Comparison of ENCODE assay signal across 8 mouse cellular contexts in genomic region chr3:88537146-88537545, GRCm38 (mm10). TPM values are rescaled to one million over a fixed set of nuclear protein-coding genes. Genes with fewer than 3 reads are reported as not detected.
DNase-seq lines count a peak whose midpoint lies in the region; ATAC-seq and TF ChIP-seq lines count a peak whose summit lies in the region.

No protein-coding gene starts in this region.

- H3K4me1 ChIP-seq in heart, postnatal 0 days (ENCODE audit: control insufficient read depth, insufficient read depth): peaks cover 34% of the 10 kb centered on the region
- H3K4me1 ChIP-seq in embryonic facial prominence, embryonic 15.5 days: peaks cover 80% of the 10 kb centered on the region
- H3K4me1 ChIP-seq in limb, embryonic 13.5 days: peaks cover 72% of the 10 kb centered on the region
- peaks cover 61% of the 10 kb centered on the region for H3K4me1 ChIP-seq in midbrain, embryonic 16.5 days (ENCODE audit: control insufficient read depth, insufficient read depth, low read length)

- no peak for ATAC-seq in heart, postnatal 0 days (ENCODE audit: insufficient read depth, low read depth)
- ATAC-seq in embryonic facial prominence, embryonic 15.5 days (ENCODE audit: insufficient number of reproducible peaks, low FRiP score, low TSS enrichment, low read depth): no peak
- no peak for ATAC-seq in limb, embryonic 13.5 days (ENCODE audit: low FRiP score, low read depth)
- no peak for ATAC-seq in midbrain, embryonic 16.5 days

- no peak for TF ChIP-seq CTCF in heart, postnatal 0 days (IDR thresholded peaks at IDR 0.05; ENCODE audit: low read depth)

- 84% methylated on average over 6 of the region's 6 CpGs for WGBS in heart, postnatal 0 days
- WGBS in embryonic facial prominence, embryonic 15.5 days: 55% methylated on average over 6 of the region's 6 CpGs
- WGBS in limb, embryonic 13.5 days: 67% methylated on average over 6 of the region's 6 CpGs
- 56% methylated on average over 6 of the region's 6 CpGs for WGBS in midbrain, embryonic 16.5 days

- H3K27ac ChIP-seq in heart, postnatal 0 days (ENCODE audit: low read depth): no peak overlapping the region
- peak overlapping the region; percentile 55 for H3K27ac ChIP-seq in embryonic facial prominence, embryonic 15.5 days (replicated peaks)
- peak overlapping the region; percentile 49; the same call in 1 of the 2 replicates for H3K27ac ChIP-seq in limb, embryonic 13.5 days
- 0 out of 2 replicates have a peak overlapping the region, but pooled peaks have one; percentile 9 for H3K27ac ChIP-seq in midbrain, embryonic 16.5 days (ENCODE audit: low read length)

- 0 out of 2 replicates have a peak, but pooled peaks cover 3% of the 10 kb centered on the region for H3K36me3 ChIP-seq in heart, postnatal 0 days (replicated peaks; ENCODE audit: control insufficient read depth, insufficient read depth, low read length)
- peaks cover 42% of the 10 kb centered on the region for H3K36me3 ChIP-seq in embryonic facial prominence, embryonic 15.5 days
- H3K36me3 ChIP-seq in limb, embryonic 13.5 days: peaks cover 55% of the 10 kb centered on the region
- peaks cover 28% of the 10 kb centered on the region for H3K36me3 ChIP-seq in midbrain, embryonic 16.5 days (ENCODE audit: control insufficient read depth, insufficient read depth, low read length)

- H3K4me2 ChIP-seq in heart, postnatal 0 days (ENCODE audit: low read depth, low read length): peak overlapping the region; percentile 72
- peak overlapping the region; percentile 73 for H3K4me2 ChIP-seq in embryonic facial prominence, embryonic 15.5 days (replicated peaks)
- H3K4me2 ChIP-seq in limb, embryonic 13.5 days (replicated peaks): peak overlapping the region; percentile 94
- peak overlapping the region; percentile 93; the same call in 1 of the 2 replicates for H3K4me2 ChIP-seq in midbrain, embryonic 16.5 days (ENCODE audit: low read length)

- H3K9ac ChIP-seq in heart, postnatal 0 days (replicated peaks; ENCODE audit: low read depth, low read length): peak overlapping the region; percentile 30; the same call in 1 of the 2 replicates
- H3K9ac ChIP-seq in embryonic facial prominence, embryonic 15.5 days: 0 out of 2 replicates have a peak overlapping the region, but pooled peaks have one; percentile 4
- peak overlapping the region; percentile 100 for H3K9ac ChIP-seq in limb, embryonic 13.5 days
- peak overlapping the region; percentile 51 for H3K9ac ChIP-seq in midbrain, embryonic 16.5 days (ENCODE audit: low read depth, low read length)

- no peaks in the 10 kb centered on the region for H3K27me3 ChIP-seq in heart, postnatal 0 days (ENCODE audit: control insufficient read depth, insufficient read depth, low read length)
- no peaks in the 10 kb centered on the region for H3K27me3 ChIP-seq in embryonic facial prominence, embryonic 15.5 days
- H3K27me3 ChIP-seq in limb, embryonic 13.5 days: no peaks in the 10 kb centered on the region
- no peaks in the 10 kb centered on the region for H3K27me3 ChIP-seq in midbrain, embryonic 16.5 days (ENCODE audit: control insufficient read depth, insufficient read depth, low read depth, low read length)

- no peak for DNase-seq in heart, postnatal 0 days (ENCODE audit: low spot score)
- DNase-seq in heart, postnatal 10 days: no peak
- no peak for DNase-seq in urinary bladder, adult 2 months (ENCODE audit: low spot score)
- no peak for DNase-seq in adrenal gland, adult 18-20 months (ENCODE audit: low spot score in 2 of 2)
- DNase-seq in thymus, postnatal 14 days: no peak

- intact Hi-C loops in heart, postnatal 10 days (cut with DNase I): no loop called here

- peak overlapping the region; percentile 45 for H3K4me3 ChIP-seq in heart, postnatal 0 days (ENCODE audit: low read depth, low read length)
- peak overlapping the region; percentile 86 for H3K4me3 ChIP-seq in embryonic facial prominence, embryonic 15.5 days (replicated peaks)
- H3K4me3 ChIP-seq in limb, embryonic 13.5 days: peak overlapping the region; percentile 94
- no peak overlapping the region; the same call in 1 of the 2 replicates for H3K4me3 ChIP-seq in midbrain, embryonic 16.5 days (ENCODE audit: low read depth, low read length)

- TF ChIP-seq EP300 in heart, postnatal 0 days (IDR thresholded peaks at IDR 0.05; ENCODE audit: low read depth): no peak

- no peaks in the 10 kb centered on the region for H3K9me3 ChIP-seq in heart, postnatal 0 days (replicated peaks; ENCODE audit: control insufficient read depth, low read length)
- H3K9me3 ChIP-seq in embryonic facial prominence, embryonic 15.5 days (replicated peaks): no peaks in the 10 kb centered on the region
- H3K9me3 ChIP-seq in limb, embryonic 13.5 days: no peaks in the 10 kb centered on the region
- H3K9me3 ChIP-seq in midbrain, embryonic 16.5 days (replicated peaks; ENCODE audit: control insufficient read depth, low read length, poor library complexity, severe bottlenecking): no peaks in the 10 kb centered on the region

RNA-seq across cellular contexts. Expression of gene Mex3a, which starts 5.0 kb away (rescaled TPM):
- total RNA-seq in heart, postnatal 0 days (2014; rRNA removed; ENCODE audit: low replicate concordance): 6.0 and 9.7 TPM in 2 replicates
- polyA plus RNA-seq in heart, postnatal 0 days (2015; fragmentation: Nextera tagmentation; extraction: Ambion mirVana): 2.6 and 2.7 TPM in 2 replicates
- 1 to 10 TPM; 3.4 to 6.3 TPM for total RNA-seq in heart, postnatal 10 days (2021)
- polyA plus RNA-seq in embryonic facial prominence, embryonic 15.5 days (2015; fragmentation: Nextera tagmentation; extraction: Ambion mirVana): 22.5 and 22.8 TPM in 2 replicates
- polyA plus RNA-seq in limb, embryonic 13.5 days (2015; fragmentation: Nextera tagmentation; extraction: Ambion mirVana): 32.9 and 33.9 TPM in 2 replicates
- 28.6 and 33.0 TPM in 2 replicates for polyA plus RNA-seq in midbrain, embryonic 16.5 days (2015; fragmentation: Nextera tagmentation; extraction: Ambion mirVana)
- 1.7 and 1.8 TPM in 2 replicates for polyA plus RNA-seq in urinary bladder, adult 2 months (2012; rRNA removed)
- 1 to 10 TPM; 2.6 to 3.3 TPM for total RNA-seq in adrenal gland, adult 18-20 months (2021)

RNA-seq across cellular contexts. Expression of gene Rab25, which starts 11.0 kb away (rescaled TPM):
- total RNA-seq in heart, postnatal 0 days (2014; rRNA removed; ENCODE audit: low replicate concordance): 0.39 and 2.5 TPM in 2 replicates
- 0.16 TPM in 1 of 2 replicates, not detected in the other for polyA plus RNA-seq in heart, postnatal 0 days (2015; fragmentation: Nextera tagmentation; extraction: Ambion mirVana)
- not detected for total RNA-seq in heart, postnatal 10 days (2021)
- 96.3 and 107 TPM in 2 replicates for polyA plus RNA-seq in embryonic facial prominence, embryonic 15.5 days (2015; fragmentation: Nextera tagmentation; extraction: Ambion mirVana)
- 7.7 and 9.3 TPM in 2 replicates for polyA plus RNA-seq in limb, embryonic 13.5 days (2015; fragmentation: Nextera tagmentation; extraction: Ambion mirVana)
- polyA plus RNA-seq in midbrain, embryonic 16.5 days (2015; fragmentation: Nextera tagmentation; extraction: Ambion mirVana): 0.69 TPM in 1 of 2 replicates, not detected in the other
- polyA plus RNA-seq in urinary bladder, adult 2 months (2012; rRNA removed): 135 and 174 TPM in 2 replicates
- not detected for total RNA-seq in adrenal gland, adult 18-20 months (2021)

RNA-seq across cellular contexts. Expression of gene Lamtor2, which starts 15.7 kb away (rescaled TPM):
- total RNA-seq in heart, postnatal 0 days (2014; rRNA removed; ENCODE audit: low replicate concordance): 3.6 and 34.6 TPM in 2 replicates
- polyA plus RNA-seq in heart, postnatal 0 days (2015; fragmentation: Nextera tagmentation; extraction: Ambion mirVana): 131 and 136 TPM in 2 replicates
- total RNA-seq in heart, postnatal 10 days (2021): 10 to 100 TPM; 87.3 to 94.0 TPM
- polyA plus RNA-seq in embryonic facial prominence, embryonic 15.5 days (2015; fragmentation: Nextera tagmentation; extraction: Ambion mirVana): 183 and 199 TPM in 2 replicates
- polyA plus RNA-seq in limb, embryonic 13.5 days (2015; fragmentation: Nextera tagmentation; extraction: Ambion mirVana): 147 and 154 TPM in 2 replicates
- 181 and 193 TPM in 2 replicates for polyA plus RNA-seq in midbrain, embryonic 16.5 days (2015; fragmentation: Nextera tagmentation; extraction: Ambion mirVana)
- polyA plus RNA-seq in urinary bladder, adult 2 months (2012; rRNA removed): 124 and 134 TPM in 2 replicates
- 100 to 1,000 TPM; 156 to 164 TPM for total RNA-seq in adrenal gland, adult 18-20 months (2021)

RNA-seq across cellular contexts. Expression of gene Ubqln4, which starts 16.4 kb away (rescaled TPM):
- 74.9 and 82.4 TPM in 2 replicates for total RNA-seq in heart, postnatal 0 days (2014; rRNA removed; ENCODE audit: low replicate concordance)
- 18.3 and 19.0 TPM in 2 replicates for polyA plus RNA-seq in heart, postnatal 0 days (2015; fragmentation: Nextera tagmentation; extraction: Ambion mirVana)
- total RNA-seq in heart, postnatal 10 days (2021): 10 to 100 TPM; 56.5 to 57.2 TPM
- 44.4 and 47.6 TPM in 2 replicates for polyA plus RNA-seq in embryonic facial prominence, embryonic 15.5 days (2015; fragmentation: Nextera tagmentation; extraction: Ambion mirVana)
- 46.6 and 48.2 TPM in 2 replicates for polyA plus RNA-seq in limb, embryonic 13.5 days (2015; fragmentation: Nextera tagmentation; extraction: Ambion mirVana)
- 39.8 and 41.3 TPM in 2 replicates for polyA plus RNA-seq in midbrain, embryonic 16.5 days (2015; fragmentation: Nextera tagmentation; extraction: Ambion mirVana)
- 36.9 and 38.6 TPM in 2 replicates for polyA plus RNA-seq in urinary bladder, adult 2 months (2012; rRNA removed)
- total RNA-seq in adrenal gland, adult 18-20 months (2021): 10 to 100 TPM; 72.9 to 96.6 TPM

RNA-seq across cellular contexts. Expression of gene Lmna, which starts 27.4 kb away (rescaled TPM):
- 156 and 210 TPM in 2 replicates for total RNA-seq in heart, postnatal 0 days (2014; rRNA removed; ENCODE audit: low replicate concordance)
- polyA plus RNA-seq in heart, postnatal 0 days (2015; fragmentation: Nextera tagmentation; extraction: Ambion mirVana): 109 and 122 TPM in 2 replicates
- 100 to 1,000 TPM; 164 to 173 TPM for total RNA-seq in heart, postnatal 10 days (2021)
- 625 and 678 TPM in 2 replicates for polyA plus RNA-seq in embryonic facial prominence, embryonic 15.5 days (2015; fragmentation: Nextera tagmentation; extraction: Ambion mirVana)
- polyA plus RNA-seq in limb, embryonic 13.5 days (2015; fragmentation: Nextera tagmentation; extraction: Ambion mirVana): 174 and 183 TPM in 2 replicates
- polyA plus RNA-seq in midbrain, embryonic 16.5 days (2015; fragmentation: Nextera tagmentation; extraction: Ambion mirVana): 51.0 and 59.7 TPM in 2 replicates
- polyA plus RNA-seq in urinary bladder, adult 2 months (2012; rRNA removed): 171 and 182 TPM in 2 replicates
- total RNA-seq in adrenal gland, adult 18-20 months (2021): 100 to 1,000 TPM; 106 to 137 TPM

Comparison
In these comparisons a context has a peak if more than half of its experiments do, and no peak if none do; other contexts are left out.
1. H3K9ac ChIP-seq: peak in every context shown above with its lines; median percentile 100 in limb, embryonic 13.5 days; 51 in midbrain, embryonic 16.5 days; 30 in heart, postnatal 0 days; 4 in embryonic facial prominence, embryonic 15.5 days.